Mouse (Mus musculus) intestine, embryonic 14.5 days (tissue): ENCODE results near the gene Ppm1j. TPM values are rescaled to one million over a fixed set of nuclear protein-coding genes. Genes with fewer than 3 reads are reported as not detected.

Experiments used
- ATAC-seq: fragments of 200-750 bp; cut with Nextera tagmentation; replicated peaks from 2 replicates; pipeline ENCODE4 v1.8.0; 2017; ENCODE audit warnings: low read depth, moderate number of reproducible peaks, moderate TSS enrichment, moderate library complexity; ENCODE audit not compliant: low FRiP score, low TSS enrichment
- DNase-seq: peaks from one replicate; pipeline ENCODE4 v3.0.0-alpha.2; 2018; ENCODE audit warnings: low spot score
- H3K27ac ChIP-seq: fragments of 300-500 bp; sonication (generic); 2 replicates; pipeline ENCODE4 v1.5.1; 2014; ENCODE audit warnings: low read depth, mild to moderate bottlenecking, control low read depth
- H3K27me3 ChIP-seq: fragments of 300-500 bp; sonication (generic); replicated peaks from 2 replicates; pipeline ENCODE4 v1.6.1; 2014; ENCODE audit warnings: low read length, control low read depth; ENCODE audit not compliant: control insufficient read depth, insufficient read depth
- H3K36me3 ChIP-seq: fragments of 300-500 bp; sonication (generic); 2 replicates; pipeline ENCODE4 v1.6.1; 2014; ENCODE audit warnings: low read length, control low read depth; ENCODE audit not compliant: control insufficient read depth, insufficient read depth
- H3K4me1 ChIP-seq: fragments of 300-500 bp; sonication (generic); replicated peaks from 2 replicates; pipeline ENCODE4 v1.6.1; 2014; ENCODE audit warnings: low read length, control low read depth, mixed read lengths; ENCODE audit not compliant: control insufficient read depth, insufficient read depth
- H3K4me2 ChIP-seq: fragments of 300-500 bp; sonication (generic); 2 replicates; pipeline ENCODE4 v1.6.1; 2014; ENCODE audit warnings: low read length
- H3K4me3 ChIP-seq: fragments of 300-500 bp; sonication (generic); 2 replicates; pipeline ENCODE4 v1.5.1; 2014; ENCODE audit warnings: low read depth, low read length, control low read depth, mixed read lengths
- H3K9ac ChIP-seq: fragments of 300-500 bp; sonication (generic); 2 replicates; pipeline ENCODE4 v1.6.1; 2014; ENCODE audit warnings: mild to moderate bottlenecking, low read length
- H3K9me3 ChIP-seq: fragments of 300-500 bp; sonication (generic); 2 replicates; pipeline ENCODE4 v1.6.1; 2016; ENCODE audit warnings: low read length, control low read depth; ENCODE audit not compliant: control insufficient read depth
- whole genome bisulfite sequencing: fragments of 180-500 bp; shearing (Covaris S2); extraction: QIAGEN DNeasy Blood & Tissue Kit; methylation state at CpG from one replicate; pipeline ENCODE4 v1.1.7; 2014; 5-methylcytosine and 5-hydroxymethylcytosine counted together
- polyA plus RNA-seq: library from polyadenylated mRNA; unstranded; fragments of >200 nt; fragmentation: Nextera tagmentation; extraction: Ambion mirVana; gene quantifications from 2 replicates; pipeline ENCODE4 v1.2.1, GENCODE M21; 2014

Gene Ppm1j
- polyA plus RNA-seq, 1 experiment from 2014 or later: 3.1 TPM

GRCm38 (mm10) chr3:104788561-104789311, 7.9 kb downstream of the Ppm1j start:
- Histone ChIP-seq H3K9me3 (no peaks in the 10 kb centered on the region), H3K4me3 (peak overlapping the region; percentile 80), H3K9ac (peak overlapping the region; percentile 78), H3K4me2 (peak overlapping the region; percentile 98), H3K27ac (peak overlapping the region; percentile 89), H3K27me3 (peaks cover 2% of the 10 kb centered on the region; the same call in 1 of the 2 replicates), H3K36me3 (peaks cover 23% of the 10 kb centered on the region), H3K4me1 (peaks cover 40% of the 10 kb centered on the region)
- WGBS: under 1% methylated on average over 46 of the region's 52 CpGs
- ATAC-seq: peak; percentile 90
- peak; percentile 91 for DNase-seq

- Histone ChIP-seq H3K9me3 (no peaks in the 10 kb centered on the region), H3K4me1 (peaks cover 45% of the 10 kb centered on the region), H3K4me2 (peak overlapping the region; percentile 98), H3K36me3 (peaks cover 28% of the 10 kb centered on the region), H3K4me3 (peak overlapping the region; percentile 80), H3K27ac (peak overlapping the region; percentile 89), H3K9ac (peak overlapping the region; percentile 78), H3K27me3 (no peaks in the 10 kb centered on the region)
- ATAC-seq: peak; percentile 2; the same call in 1 of the 2 replicates
- DNase-seq: no peak
- WGBS: 1% methylated on average over 10 of the region's 10 CpGs
These were observed 8.4 kb downstream of the Ppm1j start for GRCm38 (mm10) chr3:104789312-104789605.

- Histone ChIP-seq H3K27me3 (no peaks in the 10 kb centered on the region), H3K27ac (peak overlapping the region; percentile 89), H3K36me3 (peaks cover 28% of the 10 kb centered on the region), H3K9ac (peak overlapping the region; percentile 78), H3K9me3 (no peaks in the 10 kb centered on the region), H3K4me1 (peaks cover 50% of the 10 kb centered on the region), H3K4me2 (peak overlapping the region; percentile 98), H3K4me3 (peak overlapping the region; percentile 80)
- ATAC-seq: no peak
- DNase-seq: peak; percentile 68
- 14% methylated on average over 13 of the region's 13 CpGs for WGBS
These were observed 9.0 kb downstream of the Ppm1j start for GRCm38 (mm10) chr3:104789822-104790221.

- 13% methylated on average over 6 of the region's 6 CpGs for WGBS
- peak overlapping the region; percentile 80 for H3K4me3 ChIP-seq
- H3K4me1 ChIP-seq: peaks cover 57% of the 10 kb centered on the region
- ATAC-seq: 0 out of 2 replicates have a peak, but pooled peaks have one; percentile 7
- peaks cover 32% of the 10 kb centered on the region for H3K36me3 ChIP-seq
- no peaks in the 10 kb centered on the region for H3K9me3 ChIP-seq
- H3K27me3 ChIP-seq: no peaks in the 10 kb centered on the region
- DNase-seq: peak; percentile 71
- H3K27ac ChIP-seq: peak overlapping the region; percentile 89
- H3K4me2 ChIP-seq: peak overlapping the region; percentile 98
- H3K9ac ChIP-seq: peak overlapping the region; percentile 78
These were observed 9.6 kb downstream of the Ppm1j start for GRCm38 (mm10) chr3:104790401-104790937.

- Histone ChIP-seq H3K4me3 (peak overlapping the region; percentile 80), H3K36me3 (peaks cover 37% of the 10 kb centered on the region), H3K9ac (peak overlapping the region; percentile 78), H3K4me1 (peaks cover 62% of the 10 kb centered on the region), H3K4me2 (peak overlapping the region; percentile 98), H3K27ac (peak overlapping the region; percentile 89), H3K27me3 (no peaks in the 10 kb centered on the region), H3K9me3 (no peaks in the 10 kb centered on the region)
- WGBS: 16% methylated on average over 4 of the region's 4 CpGs
- no peak for ATAC-seq
- no peak for DNase-seq
These were observed 10.2 kb downstream of the Ppm1j start for GRCm38 (mm10) chr3:104791017-104791416.

- DNase-seq (no peak), ATAC-seq (no peak)
- H3K4me1 ChIP-seq: peaks cover 63% of the 10 kb centered on the region
- H3K27me3 ChIP-seq: no peaks in the 10 kb centered on the region
- no peak overlapping the region for H3K9ac ChIP-seq
- 0 out of 2 replicates have a peak overlapping the region, but pooled peaks have one; percentile 89 for H3K27ac ChIP-seq
- H3K36me3 ChIP-seq: peaks cover 43% of the 10 kb centered on the region
- no peak overlapping the region for H3K4me3 ChIP-seq
- whole genome bisulfite sequencing: 89% methylated on average over 8 of the region's 8 CpGs
- H3K4me2 ChIP-seq: peak overlapping the region; percentile 98; the same call in 1 of the 2 replicates
- no peaks in the 10 kb centered on the region for H3K9me3 ChIP-seq
These were observed 10.8 kb downstream of the Ppm1j start for GRCm38 (mm10) chr3:104791671-104792070.

GRCm38 (mm10) chr3:104792360-104793270, 11.8 kb downstream of the Ppm1j start:
- H3K4me2 ChIP-seq: no peak overlapping the region
- H3K27me3 ChIP-seq: no peaks in the 10 kb centered on the region
- ATAC-seq (no peak), DNase-seq (no peak)
- 56% methylated on average over 15 of the region's 15 CpGs for WGBS
- 0 out of 2 replicates have a peak overlapping the region, but pooled peaks have one; percentile 10 for H3K9ac ChIP-seq
- H3K4me3 ChIP-seq: no peak overlapping the region
- H3K36me3 ChIP-seq: peaks cover 53% of the 10 kb centered on the region
- peaks cover 63% of the 10 kb centered on the region for H3K4me1 ChIP-seq
- 0 out of 2 replicates have a peak overlapping the region, but pooled peaks have one; percentile 90 for H3K27ac ChIP-seq
- H3K9me3 ChIP-seq: no peaks in the 10 kb centered on the region
